22 mouse cellular contexts compared by ENCODE assay signal in genomic region chr12:37632368-37632767, GRCm38 (mm10).
A peak's percentile ranks its signal among the peaks of the same experiment; 100 is the strongest.
DNase-seq lines count a peak whose midpoint lies in the region; ATAC-seq and TF ChIP-seq lines count a peak whose summit lies in the region.
"Had no signal": no experiment of that assay in that cellular context is flagged by ENCODE, and none has a peak within 500 bp of the region (broad histone marks: within the 10 kb centered on the region; RNA-seq: fewer than 3 reads in every experiment).

No protein-coding gene starts in this region.

- H3K9ac ChIP-seq in kidney, postnatal 0 days (ENCODE audit: low read depth, low read length), result no peak overlapping the region
- H3K9ac ChIP-seq: embryonic facial prominence, embryonic 15.5 days; hindbrain, embryonic 13.5 days; intestine, embryonic 15.5 days; liver, postnatal 0 days had no signal

- H3K9me3 ChIP-seq in kidney, postnatal 0 days (replicated peaks; ENCODE audit: low read length), result no peaks in the 10 kb centered on the region
- H3K9me3 ChIP-seq: embryonic facial prominence, embryonic 15.5 days; forebrain, embryonic 10.5 days; heart, embryonic 10.5 days; hindbrain, embryonic 13.5 days; intestine, embryonic 15.5 days had no signal

- no peaks in the 10 kb centered on the region for H3K36me3 ChIP-seq in kidney, postnatal 0 days (ENCODE audit: insufficient read depth, low read length)
- H3K36me3 ChIP-seq: embryonic facial prominence, embryonic 15.5 days; forebrain, embryonic 10.5 days; heart, embryonic 10.5 days; hindbrain, embryonic 13.5 days; intestine, embryonic 15.5 days had no signal

- no peak overlapping the region for H3K4me2 ChIP-seq in kidney, postnatal 0 days (ENCODE audit: low read length)
- H3K4me2 ChIP-seq: embryonic facial prominence, embryonic 15.5 days; hindbrain, embryonic 13.5 days; intestine, embryonic 15.5 days; midbrain, embryonic 11.5 days had no signal

- no peak for ATAC-seq in kidney, postnatal 0 days (replicated peaks; ENCODE audit: low FRiP score, low read depth)
- ATAC-seq: intestine, embryonic 15.5 days; liver, postnatal 0 days had no signal

- no peaks in the 10 kb centered on the region for H3K27me3 ChIP-seq in kidney, postnatal 0 days (ENCODE audit: insufficient read depth, low read length)
- H3K27me3 ChIP-seq: embryonic facial prominence, embryonic 15.5 days; hindbrain, embryonic 13.5 days; intestine, embryonic 15.5 days had no signal

- TF ChIP-seq CTCF in kidney, postnatal 0 days (IDR thresholded peaks at IDR 0.05; ENCODE audit: low read depth), result peak; percentile 30; the same call in 1 of the 2 replicates

- no peak overlapping the region for H3K4me3 ChIP-seq in kidney, postnatal 0 days (replicated peaks; ENCODE audit: low read depth, low read length)
- H3K4me3 ChIP-seq: embryonic facial prominence, embryonic 15.5 days; forebrain, embryonic 10.5 days; heart, embryonic 10.5 days; hindbrain, embryonic 13.5 days; intestine, embryonic 15.5 days; myocyte had no signal

- H3K4me1 ChIP-seq in kidney, postnatal 0 days (replicated peaks; ENCODE audit: insufficient read depth, low read length), result no peaks in the 10 kb centered on the region
- H3K4me1 ChIP-seq: embryonic facial prominence, embryonic 15.5 days; forebrain, embryonic 10.5 days; heart, embryonic 10.5 days; hindbrain, embryonic 13.5 days; intestine, embryonic 15.5 days had no signal

- no peak overlapping the region for H3K27ac ChIP-seq in kidney, postnatal 0 days
- H3K27ac ChIP-seq: embryonic facial prominence, embryonic 15.5 days; forebrain, embryonic 10.5 days; heart, embryonic 10.5 days; hindbrain, embryonic 13.5 days; intestine, embryonic 15.5 days had no signal

- peak; percentile 19 for DNase-seq in kidney, postnatal 0 days (ENCODE audit: low spot score)
- no peak for DNase-seq in kidney, postnatal 4 days
- DNase-seq in 3T3-L1 (ENCODE audit: low read depth, low spot score) (peak; percentile 5), 416B (ENCODE audit: low read depth) (peak; percentile 3), ZHBTc4 (ENCODE audit: low read depth, low spot score) (peak; percentile 48)
- no peak for DNase-seq in adrenal gland, postnatal 14 days
- DNase-seq in frontal cortex, postnatal 36 days (ENCODE audit: low spot score in 2 of 2), result no peak
- DNase-seq: adrenal gland, adult 2 months; cerebellum, adult 11-12 months; heart, postnatal 10 days; layer of hippocampus, adult 9-11 months; liver; liver, postnatal 0 days; lung, postnatal 36 days; thymus, adult 2 months had no signal

Comparison
In these comparisons a context has a peak if more than half of its experiments do, and no peak if none do; other contexts are left out.
1. DNase-seq: peak in kidney, postnatal 0 days (single experiment), 3T3-L1 (single experiment), 416B (single experiment) and ZHBTc4 (single experiment); none in kidney, postnatal 4 days (0 of 2), adrenal gland, postnatal 14 days (single experiment) and frontal cortex, postnatal 36 days (0 of 2).